Mouse (Mus musculus) cerebellum, adult 11 months (tissue): ENCODE measurements at regions not wholly inside any gene's neighbourhood (a gene's known extent, or its start where the extent isn't known, plus 50 kb on each side); places are given as distances from the start of the nearest gene placed in this dataset.

Experiments
- DNase-seq: peaks from one replicate; pipeline ENCODE4 v3.0.0; 2022

GRCm38 (mm10) chr6:100041161-100041560 is 246.1 kb downstream of the Rybp start:
- DNase-seq = no peak

- DNase-seq = no peak
Observed at GRCm38 (mm10) chr6:100040459-100040984, 246.8 kb downstream of the Rybp start.

GRCm38 (mm10) chr6:100032701-100033100 is 254.6 kb downstream of the Rybp start:
- DNase-seq = peak; percentile 84

GRCm38 (mm10) chr6:100030522-100030921 is 256.8 kb downstream of the Rybp start:
- DNase-seq = no peak

- DNase-seq = no peak
Observed at GRCm38 (mm10) chr6:100030010-100030409, 257.3 kb downstream of the Rybp start.

- DNase-seq = no peak
Observed at GRCm38 (mm10) chr6:100027524-100027923, 259.8 kb downstream of the Rybp start.

- no peak for DNase-seq
Observed at GRCm38 (mm10) chr6:100025531-100025951, 261.7 kb downstream of the Rybp start.

GRCm38 (mm10) chr6:100023434-100024095 is 263.7 kb downstream of the Rybp start:
- DNase-seq = no peak

- DNase-seq = no peak
Observed at GRCm38 (mm10) chr6:100019016-100019415, 268.3 kb downstream of the Rybp start.

- DNase-seq = no peak
Observed at GRCm38 (mm10) chr6:100013949-100014348, 273.3 kb downstream of the Rybp start.

GRCm38 (mm10) chr6:100011520-100012062 is 275.7 kb downstream of the Rybp start:
- no peak for DNase-seq

- DNase-seq = no peak
Observed at GRCm38 (mm10) chr6:100010954-100011481, 276.3 kb downstream of the Rybp start.

- no peak for DNase-seq
Observed at GRCm38 (mm10) chr6:99999711-100000365, 273.6 kb upstream of the Prok2 start.

- DNase-seq = no peak
Observed at GRCm38 (mm10) chr6:99995970-99996956, 270.1 kb upstream of the Prok2 start.

GRCm38 (mm10) chr6:99994026-99994425 is 267.8 kb upstream of the Prok2 start:
- DNase-seq = no peak

- DNase-seq = peak; percentile 64
Observed at GRCm38 (mm10) chr6:99991079-99991478, 264.9 kb upstream of the Prok2 start.

GRCm38 (mm10) chr6:99990604-99991003 is 264.4 kb upstream of the Prok2 start:
- DNase-seq = no peak

GRCm38 (mm10) chr6:99986449-99986848 is 260.3 kb upstream of the Prok2 start:
- no peak for DNase-seq

- DNase-seq = no peak
Observed at GRCm38 (mm10) chr6:99985322-99985721, 259.1 kb upstream of the Prok2 start.

GRCm38 (mm10) chr6:99984856-99985224 is 258.6 kb upstream of the Prok2 start:
- DNase-seq = no peak

GRCm38 (mm10) chr6:99984057-99984855 is 258.1 kb upstream of the Prok2 start:
- no peak for DNase-seq

GRCm38 (mm10) chr6:99979614-99980013 is 253.4 kb upstream of the Prok2 start:
- no peak for DNase-seq
